Mouse (Mus musculus) heart, adult 2 months (tissue): Measurements from ENCODE around the gene Mrtfa.

ENCODE experiments used
- CTCF ChIP-seq: fragments of 200-600 bp; IDR thresholded peaks from 2 replicates; pipeline ENCODE4 v1.8.1; 2022; ENCODE audit warnings: antibody characterized with exemption, mild to moderate bottlenecking, moderate library complexity
- EP300 ChIP-seq: fragments of 200-500 bp; IDR thresholded peaks from 2 replicates; pipeline ENCODE4 v1.6.1; 2011; ENCODE audit warnings: low read depth, low read length, control low read depth; ENCODE audit not compliant: insufficient read depth

GRCm38 (mm10) chr15:81016488-81016887 is 174.1 kb downstream of the Mrtfa start:
- TF ChIP-seq CTCF (no peak), EP300 (no peak)
